Mouse (Mus musculus): ENCODE measurements around the gene Brwd1.

GRCm38 (mm10) chr16:95996156-95996555, 86.2 kb downstream of the Brwd1 start:
- TF ChIP-seq ZC3H11A (IDR thresholded peaks at IDR 0.05; ENCODE audit: low read depth, low read length) (no peak), EP300 (IDR thresholded peaks at IDR 0.05; ENCODE audit: low read length) (no peak), MEF2A (IDR thresholded peaks at IDR 0.05; ENCODE audit: borderline replicate concordance, low read depth, low read length) (no peak), POLR2A (IDR thresholded peaks at IDR 0.05; ENCODE audit: low read depth, low read length) (no peak), USF1 (IDR thresholded peaks at IDR 0.05; ENCODE audit: low read depth, low read length) (no peak), RAD21 (IDR thresholded peaks at IDR 0.05; ENCODE audit: low read depth, low read length) (no peak), JUND (conservative IDR thresholded peaks at IDR 0.05; ENCODE audit: low read depth, low read length) (no peak), POLR2AphosphoS2 (IDR thresholded peaks at IDR 0.05; ENCODE audit: low read depth, low read length) (no peak), CTCF (conservative IDR thresholded peaks at IDR 0.05 in 1 of 2, IDR thresholded peaks at IDR 0.05 in 1 of 2; ENCODE audit: low read depth in 2 of 2, low read length in 2 of 2) (no peak), JUN (IDR thresholded peaks at IDR 0.05; ENCODE audit: insufficient read depth, low read depth, low read length) (no peak), ZKSCAN1 (IDR thresholded peaks at IDR 0.05; ENCODE audit: borderline replicate concordance, low read depth, low read length) (no peak), KAT2A (IDR thresholded peaks at IDR 0.05; ENCODE audit: insufficient replicate concordance, low read length) (no peak)

All from CH12.LX (cell line).